Mouse (Mus musculus): Measurements from ENCODE around the gene P4htm.

GRCm38 (mm10) chr9:108596998-108597764, at the start of gene P4htm:
- TF ChIP-seq TAL1 (conservative IDR thresholded peaks at IDR 0.05; ENCODE audit: low read depth, low read length), result no peak
- no peak for TF ChIP-seq CTCF (IDR thresholded peaks at IDR 0.05; ENCODE audit: low read depth, low read length)
- TF ChIP-seq POLR2AphosphoS5 (IDR thresholded peaks at IDR 0.05; ENCODE audit: insufficient replicate concordance, low read depth, low read length), result no peak
- no peak for TF ChIP-seq GATA1 (IDR thresholded peaks at IDR 0.05; ENCODE audit: borderline replicate concordance, low read length)
- no peak for TF ChIP-seq GATA2 (IDR thresholded peaks at IDR 0.05; ENCODE audit: borderline replicate concordance, low read depth, low read length)
